Mouse (Mus musculus): Measurements from ENCODE around the gene Il18r1.

Gene Il18r1

GRCm38 (mm10) chr1:40501126-40501525 lies 35.8 kb downstream of the Il18r1 start:
- DNase-seq = no peak

DNA sequence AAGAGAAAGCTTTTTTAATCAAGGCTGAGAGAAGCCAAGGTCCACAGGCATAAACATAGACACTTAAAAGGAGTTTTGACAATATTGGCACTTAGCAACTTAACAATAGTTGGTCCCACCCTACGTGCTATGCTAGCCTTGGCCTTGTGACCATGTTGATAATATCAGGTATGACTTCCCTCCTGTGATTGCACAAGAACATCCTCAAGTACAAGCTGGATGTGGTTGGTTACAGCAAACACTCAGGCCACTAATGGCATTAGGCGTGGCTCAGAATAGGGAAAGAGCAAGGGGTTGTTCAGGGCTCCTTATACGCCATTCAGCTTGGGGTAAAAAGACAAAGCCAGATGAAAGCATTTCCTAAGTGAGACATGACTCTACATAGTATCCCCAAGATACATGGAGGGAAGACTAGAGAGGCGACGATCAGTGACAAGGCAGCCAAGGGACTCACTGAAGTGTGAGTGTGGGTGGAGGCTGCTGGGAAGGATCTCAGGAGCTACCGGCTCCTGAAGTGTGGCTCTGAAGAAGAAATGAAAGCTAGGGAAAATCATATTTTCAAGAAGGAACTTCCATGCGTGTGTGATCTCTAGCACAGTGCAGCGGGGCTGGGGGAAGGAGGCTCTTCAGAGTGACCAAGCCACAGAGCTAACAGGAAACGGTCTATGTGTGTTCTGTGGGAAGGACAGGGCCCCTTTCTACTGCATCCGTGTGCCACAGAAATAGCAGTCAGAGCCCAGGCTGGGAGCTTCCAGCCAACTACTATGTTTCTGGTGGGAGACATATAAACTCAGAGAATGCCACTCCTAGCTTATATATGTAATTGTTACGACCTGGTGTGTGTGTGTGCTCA lies 36.4 kb downstream of the Il18r1 start:
- DNase-seq = no peak

DNA sequence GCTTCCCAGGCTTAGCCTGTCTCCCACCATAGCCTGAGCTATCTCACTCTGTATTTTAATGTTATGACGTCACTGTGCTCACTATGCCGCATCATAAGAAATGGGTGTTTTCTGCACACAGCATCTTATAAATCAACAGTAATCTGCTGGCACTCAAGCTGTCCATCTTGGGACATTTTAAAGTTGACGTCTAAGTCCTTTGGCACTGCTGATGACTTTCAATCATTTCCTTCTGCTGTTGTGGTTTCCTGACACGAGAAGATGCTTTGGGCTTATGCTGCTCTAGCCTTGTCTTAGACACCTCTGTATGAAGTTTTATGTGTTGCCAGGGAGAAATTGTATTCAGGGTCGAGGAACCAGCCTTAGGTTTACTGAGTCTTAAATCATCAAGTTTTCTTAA lies 39.2 kb downstream of the Il18r1 start:
- no peak for DNase-seq

GRCm38 (mm10) chr1:40514851-40515585 lies 49.7 kb downstream of the Il18r1 start, which contains the start of gene Il18rap:
TSS of gene Il18rap (plus strand) at chr1:40515362.
- DNase-seq = no peak

DNA sequence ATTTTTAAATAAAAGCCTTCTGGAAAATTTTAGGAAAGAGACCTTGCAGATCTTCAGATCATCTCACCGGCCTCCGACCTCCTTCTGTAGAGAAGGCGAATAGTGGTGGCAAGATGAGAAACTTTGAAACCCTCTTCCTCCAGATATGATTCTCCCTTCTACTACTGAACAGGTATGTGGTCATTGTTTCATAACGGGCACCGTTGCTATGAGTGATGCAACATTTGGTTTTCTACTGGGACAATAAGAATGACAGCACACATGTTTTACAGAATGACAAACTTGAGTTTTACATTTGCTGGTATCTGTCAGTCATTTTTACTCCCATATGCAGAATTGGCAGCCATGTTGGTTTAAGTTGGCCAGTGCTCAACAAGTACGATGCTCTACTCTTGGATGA lies 51.0 kb downstream of the Il18r1 start:
- DNase-seq = no peak

GRCm38 (mm10) chr1:40522918-40523317 lies 57.6 kb downstream of the Il18r1 start:
- no peak for DNase-seq

- DNase-seq = no peak
Observed at GRCm38 (mm10) chr1:40523971-40524722, 58.8 kb downstream of the Il18r1 start.

DNA sequence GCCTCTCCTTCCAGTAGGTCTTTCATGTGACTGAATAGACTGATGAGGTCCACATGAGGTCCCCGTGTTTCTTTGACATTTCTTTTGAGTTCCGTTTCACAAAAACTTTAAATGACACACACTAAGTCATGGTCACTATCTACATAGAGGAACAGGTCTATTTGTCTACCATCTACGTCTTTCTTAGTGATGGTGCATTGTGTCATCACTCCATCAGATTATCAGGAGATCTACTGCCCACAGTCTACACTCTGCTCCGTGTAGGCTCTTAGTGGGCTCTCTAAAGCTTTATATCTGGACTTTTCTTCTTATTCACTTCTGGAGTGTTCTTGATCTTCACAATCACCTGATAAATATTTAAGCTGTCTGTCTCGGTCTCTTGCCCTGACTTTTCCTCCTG lies 63.9 kb downstream of the Il18r1 start:
- no peak for DNase-seq

DNA sequence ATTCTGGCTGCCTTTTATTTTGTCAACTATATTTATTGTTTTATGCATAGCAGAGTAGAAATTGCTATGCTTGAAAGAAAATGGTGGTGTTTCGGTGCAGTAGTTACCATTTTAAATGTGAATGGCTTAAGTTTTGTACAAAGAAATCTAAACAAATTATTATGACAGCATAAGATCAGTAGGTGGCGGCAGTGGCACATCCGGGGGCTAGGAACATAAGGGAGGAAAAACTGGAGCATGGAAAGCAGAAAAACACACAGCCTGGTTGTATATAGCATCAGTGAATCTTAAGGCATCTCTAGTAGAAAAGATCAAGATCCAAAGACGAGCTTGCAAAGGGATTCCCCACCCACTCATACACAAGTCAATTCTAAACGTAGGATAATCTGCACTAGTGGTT lies 72.2 kb downstream of the Il18r1 start:
- DNase-seq = no peak

DNA sequence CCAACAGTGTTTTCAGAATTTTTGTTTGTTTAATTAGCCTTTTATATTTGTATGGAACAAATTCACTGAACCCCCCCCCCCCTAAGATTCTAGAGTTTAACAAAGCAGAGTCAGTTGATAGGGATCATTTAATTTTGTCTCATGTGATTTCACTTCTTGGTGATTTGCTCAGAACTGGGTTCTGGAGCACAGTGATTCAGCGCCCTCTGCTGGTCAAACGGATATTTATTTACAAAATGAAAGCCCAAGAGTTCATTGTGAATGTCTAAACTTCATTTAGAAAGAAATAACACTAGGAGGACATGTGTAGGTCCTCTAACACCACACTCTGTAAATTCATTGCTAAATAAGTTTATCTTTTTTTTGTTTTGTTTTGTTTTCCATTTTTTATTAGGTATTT lies 79.3 kb downstream of the Il18r1 start:
- DNase-seq = peak; percentile 3

DNA sequence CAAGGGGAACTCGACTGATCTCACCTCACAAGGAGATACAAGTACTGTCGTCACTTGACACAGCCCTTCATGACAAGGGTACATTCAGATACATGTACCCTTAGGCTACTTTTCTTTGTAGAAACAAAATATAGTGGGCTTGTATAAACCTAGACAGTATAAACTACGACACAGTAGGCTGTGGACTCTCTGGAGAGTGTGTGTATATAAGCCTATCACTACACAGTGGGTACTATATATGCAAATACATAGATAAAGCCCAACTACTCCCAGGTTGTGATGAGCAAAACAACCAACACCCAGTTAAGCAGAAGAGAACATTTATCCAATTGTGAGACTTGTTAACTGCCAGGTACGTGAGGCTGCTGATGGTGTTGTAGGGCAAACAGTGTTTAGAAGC lies 81.3 kb downstream of the Il18r1 start:
- no peak for DNase-seq

- DNase-seq = no peak
Observed at GRCm38 (mm10) chr1:40547064-40547572, 81.8 kb downstream of the Il18r1 start.

DNA sequence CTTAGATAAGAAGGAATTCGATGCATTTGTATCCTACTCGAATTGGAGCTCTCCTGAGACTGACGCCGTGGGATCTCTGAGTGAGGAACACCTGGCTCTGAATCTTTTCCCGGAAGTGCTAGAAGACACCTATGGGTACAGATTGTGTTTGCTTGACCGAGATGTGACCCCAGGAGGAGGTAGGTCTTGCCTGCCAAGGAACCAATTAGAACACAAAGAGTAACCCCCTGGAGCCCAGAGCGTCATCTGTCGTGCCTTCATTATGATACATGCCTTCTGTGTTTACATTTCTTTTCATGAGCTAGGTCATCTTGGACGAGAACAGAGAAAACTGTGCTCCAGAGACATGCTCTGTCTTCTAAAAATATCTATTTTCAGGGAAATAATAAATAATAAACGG lies 82.4 kb downstream of the Il18r1 start:
- no peak for DNase-seq

Measured in cerebellum, adult 9-11 months (tissue).